Mouse (Mus musculus): Measurements from ENCODE around the gene 4933428M09Rik. TPM values are rescaled to one million over a fixed set of nuclear protein-coding genes. Genes with fewer than 3 reads are reported as not detected.

Gene 4933428M09Rik
- total RNA-seq (2023): not detected

DNA sequence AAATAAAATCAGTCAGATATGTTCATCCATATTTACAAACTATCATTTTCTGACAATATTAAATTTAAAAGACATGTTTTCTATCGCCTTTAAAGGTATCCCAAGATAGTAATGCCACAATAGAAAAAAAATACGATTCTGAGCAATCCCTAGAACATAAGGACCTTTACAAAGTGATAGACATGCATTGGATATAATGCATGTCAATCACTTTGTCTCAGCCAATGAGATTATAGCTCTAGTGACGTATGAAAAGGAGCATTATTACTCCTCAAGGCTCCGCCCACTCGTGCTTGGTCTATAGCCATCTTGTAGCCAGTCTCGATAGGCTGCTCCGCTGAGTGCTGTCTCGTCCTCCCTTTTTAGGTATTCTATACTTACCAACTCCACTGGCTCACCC lies at the start of gene 4933428M09Rik:
Gene 4933428M09Rik, plus strand, starts transcription at position 301 of the 400 bp plus-strand sequence.

GRCm38 (mm10) chrX:139209829-139210225 lies 30.8 kb downstream of the 4933428M09Rik start, which contains the start of gene Mum1l1:
Gene Mum1l1 (plus strand): TSS chrX:139210042.

Other genes with a start within 250 kb of the 4933428M09Rik start
- not detected for gene Serpina7, start 94.0 kb upstream of the 4933428M09Rik start, total RNA-seq (2023)
- not detected for gene 4930513O06Rik, start 93.0 kb upstream of the 4933428M09Rik start, total RNA-seq (2023)
- not detected for gene Mum1l1, start 30.8 kb downstream of the 4933428M09Rik start, total RNA-seq (2023)
- not detected for gene Trap1a, start 154.5 kb downstream of the 4933428M09Rik start, total RNA-seq (2023)

Data from B cell, adult 67 days (primary cell).